Mouse (Mus musculus): ENCODE measurements around the gene Lamc3.

The Lamc3 gene

DNA sequence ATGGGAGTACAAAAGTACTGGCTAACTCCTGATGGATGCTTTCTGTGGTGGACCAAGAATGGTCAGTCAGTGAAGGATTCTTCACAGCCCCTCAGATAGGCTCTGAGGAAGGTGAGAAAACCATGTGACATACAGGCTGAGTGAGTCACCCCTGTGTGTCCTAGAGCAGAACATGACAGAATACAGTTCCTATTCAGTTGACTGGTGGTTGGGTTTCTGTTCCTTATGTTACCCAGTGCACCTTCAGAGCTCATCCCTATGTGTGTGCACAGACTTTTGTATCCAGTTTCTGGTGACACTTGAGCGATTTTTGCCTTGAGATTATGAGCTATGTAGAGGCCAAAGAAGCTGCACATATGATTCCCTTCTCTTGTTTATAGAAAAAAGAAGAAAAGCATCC is 100.7 kb downstream of the Lamc3 start:
- no peak for DNase-seq

DNA sequence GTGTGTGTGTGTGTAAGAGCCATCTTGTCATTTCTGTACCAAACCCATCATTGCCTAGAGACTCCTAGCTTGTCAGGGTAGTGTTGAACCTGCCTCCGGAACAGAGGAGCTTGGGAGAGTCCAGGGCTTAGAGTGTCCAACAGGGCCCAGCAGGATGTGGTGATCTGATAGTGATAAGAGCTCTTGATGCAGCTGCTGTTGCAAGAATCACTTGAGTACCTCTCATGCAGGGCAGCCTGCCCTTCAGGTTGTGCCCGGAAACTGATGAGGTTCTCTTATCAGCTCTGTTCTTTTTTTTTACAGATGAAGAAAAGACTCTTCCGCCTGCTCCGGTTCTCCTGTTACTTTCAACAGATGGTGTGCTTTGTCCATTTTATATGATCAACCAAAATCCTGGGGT is 103.9 kb downstream of the Lamc3 start:
- no peak for DNase-seq

DNA sequence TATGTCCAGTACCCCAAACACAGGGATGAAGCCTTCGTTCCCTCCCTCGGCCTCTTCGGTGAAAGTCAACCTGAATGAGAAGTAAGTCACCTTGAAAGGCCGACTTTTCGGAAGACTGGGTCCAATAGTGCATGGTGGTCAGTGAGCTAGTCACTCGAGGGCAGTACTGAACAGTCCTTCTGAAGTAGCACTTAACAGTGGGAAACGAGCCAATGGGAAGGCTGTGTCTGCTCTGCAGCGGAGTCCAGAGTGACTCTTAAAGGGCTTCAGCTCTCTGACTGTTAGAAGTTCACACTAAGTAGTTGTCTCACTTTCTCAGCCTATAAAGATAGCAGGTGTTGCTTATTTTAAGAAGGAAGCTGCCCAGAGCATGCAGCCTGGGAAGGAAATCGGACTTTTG is 107.8 kb downstream of the Lamc3 start:
- DNase-seq, result no peak

DNA sequence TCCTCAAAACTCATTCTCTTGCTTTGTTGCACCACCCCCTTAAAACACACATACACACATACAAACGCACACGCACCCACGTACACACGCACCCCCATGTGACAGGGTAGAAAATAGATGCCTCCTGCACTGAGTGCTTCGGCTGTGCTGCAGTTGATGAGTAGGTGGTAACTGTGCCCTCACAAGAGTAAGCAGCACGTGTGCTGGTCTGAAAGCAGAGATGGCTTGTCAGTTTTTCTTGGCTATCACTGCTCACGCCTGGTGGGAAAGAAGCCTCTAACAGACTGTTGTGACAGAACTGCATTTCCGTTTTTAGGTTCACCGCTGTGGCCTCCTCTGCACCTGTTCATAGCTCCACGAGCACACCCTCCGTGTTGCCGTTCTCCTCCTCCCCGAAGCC is 109.0 kb downstream of the Lamc3 start:
- no peak for DNase-seq
